Mouse (Mus musculus) thymus, adult 2 months (tissue): ENCODE measurements at regions not wholly inside any gene's neighbourhood (a gene's known extent, or its start where the extent isn't known, plus 50 kb on each side); places are given as distances from the start of the nearest gene placed in this dataset.

Source experiments
- CTCF ChIP-seq: fragments of 200-500 bp; IDR thresholded peaks from 2 replicates; pipeline ENCODE4 v1.5.1; 2012; ENCODE audit warnings: mild to moderate bottlenecking, control low read depth, low read length, moderate library complexity, borderline replicate concordance; ENCODE audit not compliant: control insufficient read depth, poor library complexity, insufficient read depth; ENCODE audit errors: extremely low read depth
- POLR2A ChIP-seq: fragments of 200-500 bp; IDR thresholded peaks from 2 replicates; pipeline ENCODE4 v1.6.1; 2012; ENCODE audit warnings: mild to moderate bottlenecking, low read length, control low read depth, moderate library complexity; ENCODE audit not compliant: control insufficient read depth, poor library complexity, insufficient read depth; ENCODE audit errors: extremely low read depth

GRCm38 (mm10) chr16:49971141-49971555 is 170.8 kb downstream of the Cd47 start:
- no peak for TF ChIP-seq CTCF
- no peak for TF ChIP-seq POLR2A
